Mouse (Mus musculus) spleen, adult 10 weeks (tissue): ENCODE results near the gene Tmem196. TPM values are rescaled to one million over a fixed set of nuclear protein-coding genes. Genes with fewer than 3 reads are reported as not detected.

Experiments used
- polyA plus RNA-seq: library from polyadenylated mRNA; stranded (reverse); fragments of 350-450 nt; fragmentation: Illumina TruSeq; extraction: RNeasy Lipid Tissue Mini Kit (QIAGEN cat#74804); gene quantifications from one replicate; pipeline ENCODE4 v1.2.3, GENCODE M21; 2015; ENCODE audit warnings: low replicate concordance; ENCODE audit not compliant: insufficient read depth

Gene Tmem196
- polyA plus RNA-seq: 0.11 TPM

DNA sequence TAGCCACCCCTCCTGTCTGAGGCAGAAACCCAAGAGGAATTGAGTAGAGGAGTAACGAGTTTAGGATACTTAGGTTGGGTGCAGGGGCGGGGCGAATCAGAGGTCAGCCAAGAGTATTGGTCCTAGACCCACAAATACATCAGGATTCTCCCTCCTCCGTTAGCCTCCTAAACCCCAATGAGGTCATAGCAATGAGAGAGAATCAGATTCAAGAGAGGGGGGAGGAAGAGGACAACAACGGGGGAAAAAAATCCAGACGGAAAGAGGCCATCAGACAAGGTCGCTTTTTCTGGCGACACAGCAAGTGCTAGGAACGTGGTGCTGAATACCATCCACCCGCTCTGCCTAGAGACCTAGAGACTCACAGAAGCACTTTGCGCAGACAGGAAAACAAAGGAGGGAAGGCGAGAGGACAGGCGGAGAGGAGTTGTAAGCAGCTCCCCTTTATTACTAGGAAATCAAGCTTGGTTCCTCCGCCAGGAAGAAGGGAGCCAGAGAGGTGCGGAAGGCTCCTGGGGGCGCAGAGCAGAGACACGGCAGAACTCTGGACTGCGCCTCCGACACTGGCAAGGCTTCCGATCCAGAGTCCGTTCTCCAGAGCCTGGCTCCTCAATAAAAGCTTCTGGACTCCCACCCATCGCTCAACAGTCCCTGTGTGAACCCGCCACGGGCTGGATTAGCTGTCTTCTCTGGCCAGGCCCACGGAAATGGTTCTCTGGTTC, at the start of gene Tmem196:
TSS of gene Tmem196 (plus strand) at position 234 of the 722 bp plus-strand sequence.

